Comparison of ENCODE assay signal across 8 mouse cellular contexts in the genomic region with DNA sequence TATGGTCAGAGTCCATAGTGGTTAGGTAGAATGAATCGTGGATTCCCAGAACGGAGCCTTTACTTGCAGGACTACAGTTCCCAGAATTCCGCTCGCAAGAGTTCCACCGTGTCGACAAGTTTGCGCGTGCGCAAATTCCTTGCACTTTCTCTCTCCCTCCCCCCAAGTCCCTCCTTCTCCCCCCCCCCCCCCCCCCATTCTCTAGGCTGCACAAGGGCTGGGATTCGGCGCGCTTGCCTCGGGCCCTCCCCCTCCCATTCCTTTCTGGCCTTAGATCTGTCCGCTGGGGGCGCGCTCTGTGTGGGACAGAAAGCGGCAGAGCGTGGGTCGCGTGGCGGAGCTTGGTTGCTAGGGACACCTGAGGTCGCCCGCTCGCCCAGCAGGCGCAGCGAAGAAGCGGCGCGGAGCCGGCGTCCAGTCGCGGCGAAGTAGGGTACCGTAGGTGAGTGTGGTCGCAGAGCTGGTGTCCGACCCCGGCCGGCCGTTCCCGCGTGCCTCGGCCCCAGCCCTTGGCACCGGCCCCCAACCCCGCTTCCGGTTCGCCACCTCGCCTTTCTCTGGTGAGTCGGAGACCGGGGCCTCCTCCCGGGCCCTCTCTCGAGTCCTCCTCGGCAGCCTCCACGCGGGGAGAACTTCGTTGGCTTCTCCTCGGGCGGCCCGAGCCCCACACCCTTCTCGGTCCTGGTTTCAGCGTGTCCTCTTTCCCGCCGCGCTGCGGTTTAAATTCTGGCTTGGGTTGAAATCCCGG. TPM values are rescaled to one million over a fixed set of nuclear protein-coding genes. Genes with fewer than 3 reads are reported as not detected.
DNase-seq lines count a peak whose midpoint lies in the region; ATAC-seq lines count a peak whose summit lies in the region.

A gene (plus strand): TSS at position 298 of the 748 bp plus-strand sequence.

- H3K9ac ChIP-seq in heart, embryonic 13.5 days, result peak within 1 kb of the TSS; percentile 93
- H3K9ac ChIP-seq in liver, embryonic 12.5 days, result peak within 1 kb of the TSS; percentile 91
- peak within 1 kb of the TSS; percentile 80 for H3K9ac ChIP-seq in stomach, embryonic 15.5 days

- peak within 1 kb of the TSS; percentile 84 for H3K4me3 ChIP-seq in brown adipose tissue, adult 24 weeks (ENCODE audit: insufficient read depth, low read depth, low read length)
- peak within 1 kb of the TSS; percentile 78 for H3K4me3 ChIP-seq in heart, embryonic 13.5 days
- peak within 1 kb of the TSS; percentile 88 for H3K4me3 ChIP-seq in liver, embryonic 12.5 days
- H3K4me3 ChIP-seq in stomach, embryonic 15.5 days (replicated peaks), result peak within 1 kb of the TSS; percentile 91

- H3K27ac ChIP-seq in brown adipose tissue, adult 24 weeks (replicated peaks; ENCODE audit: low read depth, low read length), result peak within 1 kb of the TSS; percentile 45
- peak within 1 kb of the TSS; percentile 86 for H3K27ac ChIP-seq in heart, embryonic 13.5 days (replicated peaks)
- peak within 1 kb of the TSS; percentile 87 for H3K27ac ChIP-seq in liver, embryonic 12.5 days
- H3K27ac ChIP-seq in stomach, embryonic 15.5 days, result peak within 1 kb of the TSS; percentile 88

- H3K36me3 ChIP-seq in heart, embryonic 13.5 days, result 0 out of 2 replicates have a peak, but pooled peaks cover 8% of the 10 kb centered on the region
- peaks cover 4% of the 10 kb centered on the region for H3K36me3 ChIP-seq in liver, embryonic 12.5 days
- no peaks in the 10 kb centered on the region for H3K36me3 ChIP-seq in stomach, embryonic 15.5 days

- WGBS in heart, embryonic 13.5 days, result 1% methylated on average over 62 of the region's 66 CpGs
- under 1% methylated on average over 53 of the region's 66 CpGs for WGBS in liver, embryonic 12.5 days (ENCODE audit: insufficient replicate concordance)
- WGBS in stomach, embryonic 15.5 days, result under 1% methylated on average over 58 of the region's 66 CpGs

- no peaks in the 10 kb centered on the region for H3K9me3 ChIP-seq in heart, embryonic 13.5 days
- H3K9me3 ChIP-seq in liver, embryonic 12.5 days (replicated peaks), result no peaks in the 10 kb centered on the region
- no peaks in the 10 kb centered on the region for H3K9me3 ChIP-seq in stomach, embryonic 15.5 days

- peak; percentile 93 for DNase-seq in CD4-positive, CD25-positive, alpha-beta regulatory T cell, adult 2 months (ENCODE audit: low read depth, low spot score)
- DNase-seq in fat pad, adult 2 months (ENCODE audit: extremely low read depth, low read depth, low spot score), result peak; percentile 86
- peak; percentile 98 for DNase-seq in kidney, postnatal 10 days
- peak; percentile 84 to 88 for DNase-seq in natural killer cell, adult 2 months (ENCODE audit: low spot score in 2 of 2)

- no peaks in the 10 kb centered on the region for H3K27me3 ChIP-seq in heart, embryonic 13.5 days (replicated peaks)
- no peaks in the 10 kb centered on the region for H3K27me3 ChIP-seq in liver, embryonic 12.5 days (replicated peaks)
- H3K27me3 ChIP-seq in stomach, embryonic 15.5 days (replicated peaks), result no peaks in the 10 kb centered on the region

- peaks cover 2% of the 10 kb centered on the region; the same call in 1 of the 2 replicates for H3K4me1 ChIP-seq in brown adipose tissue, adult 24 weeks (ENCODE audit: control insufficient read depth, insufficient read depth, insufficient read length, low read length)
- peaks cover 37% of the 10 kb centered on the region for H3K4me1 ChIP-seq in heart, embryonic 13.5 days
- H3K4me1 ChIP-seq in liver, embryonic 12.5 days, result peaks cover 39% of the 10 kb centered on the region
- 0 out of 2 replicates have a peak, but pooled peaks cover 4% of the 10 kb centered on the region for H3K4me1 ChIP-seq in stomach, embryonic 15.5 days

- peak; percentile 98 for ATAC-seq in heart, embryonic 13.5 days (ENCODE audit: extremely low read depth, insufficient number of reproducible peaks, low FRiP score, low TSS enrichment)
- peak; percentile 97 for ATAC-seq in liver, embryonic 12.5 days
- ATAC-seq in stomach, embryonic 15.5 days (ENCODE audit: insufficient read depth, low FRiP score, low read depth), result peak; percentile 97

- peak within 1 kb of the TSS; percentile 82 for H3K4me2 ChIP-seq in heart, embryonic 13.5 days
- peak within 1 kb of the TSS; percentile 84 for H3K4me2 ChIP-seq in liver, embryonic 12.5 days
- peak within 1 kb of the TSS; percentile 60 for H3K4me2 ChIP-seq in stomach, embryonic 15.5 days

RNA-seq across cellular contexts. Expression of the gene that starts here (rescaled TPM):
- 6.2 and 9.6 TPM in 2 replicates for polyA plus RNA-seq in brown adipose tissue, adult 24 weeks (2012; ENCODE audit: insufficient read depth, insufficient read length, missing spikeins)
- 8.0 and 9.1 TPM in 2 replicates for polyA plus RNA-seq in heart, embryonic 13.5 days (2015; fragmentation: Nextera tagmentation; extraction: Ambion mirVana)
- polyA plus RNA-seq in liver, embryonic 12.5 days (2016; fragmentation: Nextera tagmentation; extraction: Ambion mirVana), result 15.4 and 17.8 TPM in 2 replicates
- polyA plus RNA-seq in stomach, embryonic 15.5 days (2015; fragmentation: Nextera tagmentation; extraction: Ambion mirVana), result 9.1 and 9.4 TPM in 2 replicates

Comparison
In these comparisons a context has a peak if more than half of its experiments do, and no peak if none do; other contexts are left out.
1. Peak in every context shown above with its lines: DNase-seq, ATAC-seq, H3K4me3 ChIP-seq and H3K27ac ChIP-seq.